Mouse (Mus musculus) hindbrain, embryonic 14.5 days (tissue): ENCODE data around the gene Fxr1. TPM values are rescaled to one million over a fixed set of nuclear protein-coding genes. Genes with fewer than 3 reads are reported as not detected.
A peak's percentile ranks its signal among the peaks of the same experiment; 100 is the strongest.
"Not testable (repeated sequence)": the region's sequence is repeated elsewhere in the genome, so short reads cannot be mapped to it uniquely, and the experiment has no call there.

Experiments used
- ATAC-seq: fragments of 200-750 bp; cut with Nextera tagmentation; 2 replicates; pipeline ENCODE4 v1.8.0; 2017; ENCODE audit warnings: moderate number of reproducible peaks, mild to moderate bottlenecking, moderate TSS enrichment, moderate library complexity; ENCODE audit not compliant: low FRiP score
- DNase-seq: peaks from one replicate; pipeline ENCODE4 v3.0.0-alpha.2; 2015; ENCODE audit warnings: low spot score
- H3K27ac ChIP-seq: fragments of 300-500 bp; sonication (generic); 2 replicates; pipeline ENCODE4 v1.5.1; 2014; ENCODE audit warnings: mild to moderate bottlenecking, moderate library complexity
- H3K27me3 ChIP-seq: fragments of 300-500 bp; sonication (generic); 2 replicates; pipeline ENCODE4 v1.6.1; 2014; ENCODE audit warnings: mild to moderate bottlenecking, low read length, mixed read lengths; ENCODE audit not compliant: control insufficient read depth, insufficient read depth
- H3K36me3 ChIP-seq: fragments of 300-500 bp; sonication (generic); replicated peaks from 2 replicates; pipeline ENCODE4 v1.6.1; 2014; ENCODE audit not compliant: control insufficient read depth, insufficient read depth
- H3K4me1 ChIP-seq: fragments of 300-500 bp; sonication (generic); replicated peaks from 2 replicates; pipeline ENCODE4 v1.6.1; 2014; ENCODE audit warnings: antibody characterized with exemption, low read length, mixed read lengths; ENCODE audit not compliant: control insufficient read depth, insufficient read depth
- H3K4me2 ChIP-seq: fragments of 300-500 bp; sonication (generic); replicated peaks from 2 replicates; pipeline ENCODE4 v1.6.1; 2014; ENCODE audit warnings: mild to moderate bottlenecking, moderate library complexity
- H3K4me3 ChIP-seq: fragments of 300-500 bp; sonication (generic); replicated peaks from 2 replicates; pipeline ENCODE4 v1.5.1; 2014; ENCODE audit warnings: mild to moderate bottlenecking, low read length
- H3K9ac ChIP-seq: fragments of 300-500 bp; sonication (generic); 2 replicates; pipeline ENCODE4 v1.6.1; 2014
- H3K9me3 ChIP-seq: fragments of 300-500 bp; sonication (generic); 2 replicates; pipeline ENCODE4 v1.6.1; 2016; ENCODE audit warnings: low read length; ENCODE audit not compliant: control insufficient read depth
- WGBS: fragments of 180-500 bp; shearing (Covaris S2); extraction: QIAGEN DNeasy Blood & Tissue Kit; methylation state at CpG from one replicate; pipeline ENCODE4 v1.1.7; 2014; 5-methylcytosine and 5-hydroxymethylcytosine counted together
- polyA plus RNA-seq: library from polyadenylated mRNA; unstranded; fragments of >200 nt; fragmentation: Nextera tagmentation; extraction: Ambion mirVana; gene quantifications from 2 replicates; pipeline ENCODE4 v1.2.1, GENCODE M21; 2014

Fxr1 gene
- polyA plus RNA-seq, 1 experiment from 2014 or later, result 37.4 TPM

DNA sequence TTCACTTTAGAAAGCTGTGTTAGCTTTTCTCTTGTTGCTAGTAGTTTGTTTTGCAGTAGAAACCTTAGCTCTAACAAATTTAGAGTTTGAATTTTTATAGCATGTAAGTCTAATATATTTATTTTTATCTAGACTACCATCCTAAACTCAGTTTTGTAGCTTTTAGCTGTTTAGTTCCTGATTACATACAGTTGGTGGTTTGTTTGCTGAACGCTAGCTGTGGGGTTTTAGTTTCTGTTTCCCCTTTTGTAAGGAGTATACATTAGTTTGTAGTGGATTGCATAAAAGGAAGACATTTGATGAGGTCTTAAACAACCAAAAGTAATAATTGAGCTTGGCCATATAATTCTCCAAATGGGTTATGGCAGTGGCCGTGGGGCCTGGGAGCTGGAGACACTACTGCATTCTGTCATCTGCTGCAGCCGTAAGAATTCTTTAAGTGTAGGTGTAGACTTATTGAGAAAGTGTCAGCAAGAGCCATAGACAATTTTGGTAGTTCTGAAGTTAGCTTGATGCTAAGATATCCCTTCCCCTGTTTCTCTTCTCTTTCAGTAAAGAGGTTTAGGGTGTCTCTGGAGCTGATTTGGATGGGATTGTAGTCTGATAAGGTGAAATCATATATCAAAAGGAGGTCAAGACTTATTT lies 14.1 kb downstream of the Fxr1 start:
- DNase-seq (no peak), ATAC-seq (no peak)
- H3K9ac ChIP-seq, result no peak overlapping the region
- no peaks in the 10 kb centered on the region for H3K9me3 ChIP-seq
- no peaks in the 10 kb centered on the region for H3K27me3 ChIP-seq
- no peaks in the 10 kb centered on the region for H3K36me3 ChIP-seq
- no peak overlapping the region for H3K27ac ChIP-seq
- no peak overlapping the region for H3K4me2 ChIP-seq
- H3K4me1 ChIP-seq, result no peaks in the 10 kb centered on the region; the same call in 1 of the 2 replicates
- 91% methylated on average over 3 of the region's 3 CpGs for WGBS
- H3K4me3 ChIP-seq, result no peak overlapping the region

GRCm38 (mm10) chr3:34034803-34035202 lies 15.1 kb downstream of the Fxr1 start:
- Histone ChIP-seq H3K4me1 (no peaks in the 10 kb centered on the region; the same call in 1 of the 2 replicates), H3K4me3 (no peak overlapping the region), H3K9ac (no peak overlapping the region), H3K36me3 (no peaks in the 10 kb centered on the region; the same call in 1 of the 2 replicates), H3K4me2 (no peak overlapping the region), H3K9me3 (no peaks in the 10 kb centered on the region), H3K27me3 (no peaks in the 10 kb centered on the region), H3K27ac (no peak overlapping the region)
- no peak for DNase-seq
- ATAC-seq, result no peak
- 94% methylated on average over 1 of the region's 1 CpGs for WGBS

DNA sequence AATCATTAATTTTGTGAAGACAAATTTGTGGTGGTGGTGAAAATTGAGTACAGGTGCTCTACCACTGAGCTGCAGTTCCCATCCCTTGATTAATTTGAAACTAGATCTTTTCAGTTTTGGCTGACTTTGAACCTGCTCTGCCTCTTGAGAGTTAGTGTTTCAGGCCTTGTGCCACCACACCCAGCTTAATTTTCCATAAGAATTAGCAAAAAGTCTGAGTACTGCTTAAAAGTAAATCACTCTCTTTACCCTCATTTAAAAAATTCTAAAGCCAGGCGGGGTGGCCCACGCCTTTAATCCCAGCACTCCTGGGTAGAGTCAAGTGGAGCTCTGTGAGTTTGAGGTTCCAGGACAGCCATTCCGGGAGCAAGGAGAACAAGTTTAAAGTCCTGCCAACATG lies 16.0 kb downstream of the Fxr1 start:
- H3K4me3 ChIP-seq, result no peak overlapping the region
- H3K27me3 ChIP-seq, result no peaks in the 10 kb centered on the region
- ATAC-seq (no peak), DNase-seq (no peak)
- WGBS, result 92% methylated on average over 3 of the region's 3 CpGs
- no peaks in the 10 kb centered on the region; the same call in 1 of the 2 replicates for H3K36me3 ChIP-seq
- H3K4me1 ChIP-seq, result no peaks in the 10 kb centered on the region; the same call in 1 of the 2 replicates
- H3K9ac ChIP-seq, result no peak overlapping the region
- H3K4me2 ChIP-seq, result no peak overlapping the region
- no peak overlapping the region for H3K27ac ChIP-seq
- H3K9me3 ChIP-seq, result no peaks in the 10 kb centered on the region

GRCm38 (mm10) chr3:34041990-34042389 lies 22.2 kb downstream of the Fxr1 start:
- Histone ChIP-seq H3K4me1 (no peaks in the 10 kb centered on the region; the same call in 1 of the 2 replicates), H3K27me3 (no peaks in the 10 kb centered on the region), H3K9me3 (no peaks in the 10 kb centered on the region), H3K4me3 (no peak overlapping the region), H3K27ac (no peak overlapping the region), H3K9ac (no peak overlapping the region), H3K36me3 (peaks cover 31% of the 10 kb centered on the region), H3K4me2 (no peak overlapping the region)
- WGBS, result 93% methylated on average over 4 of the region's 4 CpGs
- ATAC-seq, result no peak
- DNase-seq, result no peak

DNA sequence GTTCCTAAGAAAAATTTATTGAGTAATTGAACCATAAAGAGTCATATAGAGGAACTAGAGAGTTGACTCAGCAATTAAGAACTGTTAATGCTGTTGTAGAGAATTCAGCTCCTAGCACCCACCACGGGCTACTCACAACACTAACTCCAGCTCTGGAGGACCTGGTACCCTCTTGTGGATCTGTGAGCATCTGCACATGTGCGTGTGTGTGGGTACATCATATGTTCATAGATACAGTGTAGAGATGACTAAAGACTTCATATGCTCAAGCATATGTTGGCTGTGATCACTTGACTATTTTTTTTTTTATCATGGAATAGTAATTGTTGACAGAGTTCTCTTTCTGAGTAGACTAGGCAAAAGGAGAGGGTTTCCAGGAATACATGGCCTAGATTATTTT lies 42.6 kb downstream of the Fxr1 start:
- H3K4me3 ChIP-seq, result no peak overlapping the region
- no peaks in the 10 kb centered on the region for H3K9me3 ChIP-seq
- H3K4me2 ChIP-seq, result no peak overlapping the region
- no peaks in the 10 kb centered on the region for H3K27me3 ChIP-seq
- H3K9ac ChIP-seq, result no peak overlapping the region
- no peaks in the 10 kb centered on the region for H3K4me1 ChIP-seq
- ATAC-seq (no peak), DNase-seq (no peak)
- H3K27ac ChIP-seq, result no peak overlapping the region
- WGBS, result 92% methylated on average over 2 of the region's 2 CpGs
- H3K36me3 ChIP-seq, result peaks cover 60% of the 10 kb centered on the region

GRCm38 (mm10) chr3:34068943-34069342 lies 49.2 kb downstream of the Fxr1 start:
- not testable (repeated sequence) for H3K4me1 ChIP-seq, H3K4me3 ChIP-seq, H3K9ac ChIP-seq, H3K9me3 ChIP-seq, ATAC-seq, DNase-seq, H3K27ac ChIP-seq, H3K27me3 ChIP-seq, H3K4me2 ChIP-seq
- H3K36me3 ChIP-seq, result peaks cover 67% of the 10 kb centered on the region
- WGBS, result 95% methylated on average over 7 of the region's 7 CpGs

DNA sequence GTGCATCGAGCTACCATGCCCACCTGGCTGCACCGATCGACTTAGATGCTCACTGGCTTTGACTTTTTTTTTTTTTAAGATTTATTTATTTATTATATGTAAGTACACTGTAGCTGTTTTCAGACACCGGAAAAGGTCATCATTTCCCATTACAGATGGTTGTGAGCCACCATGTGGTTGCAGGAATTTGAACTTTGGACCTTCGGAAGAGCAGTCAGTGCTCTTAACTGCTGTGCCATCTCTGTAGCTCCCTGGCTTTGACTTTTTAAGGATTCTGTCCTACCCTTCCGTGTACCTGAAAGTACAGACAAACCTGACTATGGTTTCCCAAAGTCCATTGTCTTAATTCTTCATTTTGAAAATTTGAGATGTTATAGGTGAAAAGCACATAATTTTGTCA lies 53.0 kb downstream of the Fxr1 start:
- WGBS, result 97% methylated on average over 6 of the region's 6 CpGs
- H3K4me1 ChIP-seq, result no peaks in the 10 kb centered on the region
- H3K9me3 ChIP-seq, result no peaks in the 10 kb centered on the region
- DNase-seq (no peak), ATAC-seq (no peak)
- no peak overlapping the region for H3K4me2 ChIP-seq
- no peaks in the 10 kb centered on the region for H3K27me3 ChIP-seq
- peaks cover 79% of the 10 kb centered on the region for H3K36me3 ChIP-seq
- no peak overlapping the region for H3K27ac ChIP-seq
- no peak overlapping the region for H3K9ac ChIP-seq
- H3K4me3 ChIP-seq, result no peak overlapping the region

- 88% methylated on average over 6 of the region's 6 CpGs for WGBS
- no peak overlapping the region for H3K4me3 ChIP-seq
- H3K4me2 ChIP-seq, result no peak overlapping the region
- DNase-seq (no peak), ATAC-seq (no peak)
- H3K9me3 ChIP-seq, result no peaks in the 10 kb centered on the region
- no peaks in the 10 kb centered on the region for H3K27me3 ChIP-seq
- H3K36me3 ChIP-seq, result peaks cover 73% of the 10 kb centered on the region
- no peak overlapping the region for H3K27ac ChIP-seq
- no peak overlapping the region for H3K9ac ChIP-seq
- H3K4me1 ChIP-seq, result peaks cover 10% of the 10 kb centered on the region; the same call in 1 of the 2 replicates
Measured at GRCm38 (mm10) chr3:34076058-34076759, 56.5 kb downstream of the Fxr1 start.

DNA sequence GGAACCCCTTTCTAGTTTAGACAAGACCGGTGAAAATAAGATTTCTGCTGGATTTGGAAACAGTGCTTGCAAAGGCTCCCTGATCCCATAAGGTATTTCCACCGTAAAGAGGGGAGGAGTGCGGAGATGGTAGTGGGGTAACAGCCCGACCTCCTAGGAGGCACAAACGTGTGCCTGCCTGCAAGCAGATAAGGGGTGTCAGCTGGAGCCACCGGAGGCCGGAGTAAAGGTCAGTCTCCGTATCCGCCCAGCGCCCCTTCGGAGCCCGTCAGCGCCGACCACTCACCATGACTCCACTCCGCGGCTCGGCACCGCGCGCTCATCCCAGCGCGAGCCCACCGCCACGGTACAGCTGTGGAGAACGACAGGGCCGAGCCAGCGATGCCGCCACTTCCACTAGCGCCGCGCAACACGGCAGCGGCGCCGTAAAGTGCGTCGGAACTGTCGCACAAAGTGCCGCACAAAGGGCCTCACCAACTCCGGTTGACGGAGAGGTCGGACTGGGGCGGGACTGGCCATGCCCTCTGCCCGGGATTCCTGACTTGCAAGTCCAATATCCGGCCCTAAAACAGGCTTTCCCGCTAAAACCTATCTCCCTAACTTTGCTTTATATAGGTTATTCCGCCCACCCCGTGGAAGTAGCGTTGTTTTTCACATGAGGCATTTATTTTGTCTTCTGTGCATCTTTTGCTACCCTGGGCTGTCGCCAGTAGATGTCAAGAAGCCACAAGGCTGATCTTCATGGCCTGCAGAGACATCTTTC lies 61.3 kb downstream of the Fxr1 start, which contains the start of gene Dnajc19:
Dnajc19 (minus strand) TSS at position 422 of the 763 bp plus-strand sequence.
- Histone ChIP-seq H3K9ac (peak within 1 kb of the TSS; percentile 85), H3K4me2 (peak within 1 kb of the TSS; percentile 61), H3K4me3 (peak within 1 kb of the TSS; percentile 74), H3K4me1 (peaks cover 17% of the 10 kb centered on the region), H3K27ac (peak within 1 kb of the TSS; percentile 77), H3K36me3 (peaks cover 31% of the 10 kb centered on the region), H3K9me3 (no peaks in the 10 kb centered on the region), H3K27me3 (no peaks in the 10 kb centered on the region)
- ATAC-seq (peak; percentile 96), DNase-seq (peak; percentile 93)
- WGBS, result under 1% methylated on average over 50 of the region's 50 CpGs
